Mouse (Mus musculus): Measurements from ENCODE around the gene Heg1. TPM values are rescaled to one million over a fixed set of nuclear protein-coding genes. Genes with fewer than 3 reads are reported as not detected.

Heg1 gene
- total RNA-seq, 2 experiments from 2014 or later = 81.5 to 84.5 TPM

GRCm38 (mm10) chr16:33704289-33704688 lies 20.1 kb downstream of the Heg1 start:
- DNase-seq (ENCODE audit: low spot score in 2 of 2) = no peak

DNA sequence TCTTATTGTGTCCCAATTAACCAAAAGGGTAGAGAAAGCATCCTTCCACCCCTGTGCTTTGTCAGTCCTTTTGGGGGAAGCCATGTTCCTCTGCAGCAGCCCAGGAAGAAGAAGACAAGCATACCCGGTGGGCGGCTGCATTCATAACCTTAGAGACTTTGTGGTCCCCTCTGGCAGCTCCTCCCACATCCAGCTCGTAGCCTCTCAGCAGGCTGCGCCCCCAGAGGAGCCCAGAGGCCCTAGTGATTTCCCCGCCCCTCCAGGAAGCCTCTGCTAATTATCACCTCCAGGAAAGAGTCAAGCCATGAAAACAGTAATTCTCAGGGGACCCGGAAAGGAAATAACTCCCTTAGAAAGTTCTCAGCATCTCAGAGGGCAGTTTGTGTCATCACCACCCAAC lies 21.1 kb downstream of the Heg1 start:
- DNase-seq (ENCODE audit: low spot score in 2 of 2) = no peak

GRCm38 (mm10) chr16:33706111-33706890 lies 22.1 kb downstream of the Heg1 start:
- DNase-seq (ENCODE audit: low spot score in 2 of 2) = no peak

DNA sequence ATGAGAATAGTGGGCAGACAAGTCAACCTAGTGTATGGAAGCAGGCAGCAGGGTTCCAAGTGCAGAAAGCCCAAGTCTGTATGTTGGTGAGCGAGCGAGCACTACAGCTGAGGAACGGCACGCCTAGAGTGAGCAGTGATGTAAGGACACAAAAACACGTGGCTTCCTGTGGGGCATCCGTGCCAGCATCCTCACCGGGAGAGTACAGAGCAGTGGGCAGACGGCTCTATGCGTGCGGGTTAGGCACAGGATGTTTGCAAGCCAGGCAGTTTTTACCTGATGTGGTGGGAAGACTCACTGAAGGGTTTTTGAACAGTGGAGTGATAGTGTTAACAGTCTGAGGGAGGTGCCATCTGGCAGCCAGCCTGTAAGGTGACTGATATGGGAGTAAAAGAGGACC lies 23.9 kb downstream of the Heg1 start:
- no peak for DNase-seq (ENCODE audit: low spot score in 2 of 2)

DNA sequence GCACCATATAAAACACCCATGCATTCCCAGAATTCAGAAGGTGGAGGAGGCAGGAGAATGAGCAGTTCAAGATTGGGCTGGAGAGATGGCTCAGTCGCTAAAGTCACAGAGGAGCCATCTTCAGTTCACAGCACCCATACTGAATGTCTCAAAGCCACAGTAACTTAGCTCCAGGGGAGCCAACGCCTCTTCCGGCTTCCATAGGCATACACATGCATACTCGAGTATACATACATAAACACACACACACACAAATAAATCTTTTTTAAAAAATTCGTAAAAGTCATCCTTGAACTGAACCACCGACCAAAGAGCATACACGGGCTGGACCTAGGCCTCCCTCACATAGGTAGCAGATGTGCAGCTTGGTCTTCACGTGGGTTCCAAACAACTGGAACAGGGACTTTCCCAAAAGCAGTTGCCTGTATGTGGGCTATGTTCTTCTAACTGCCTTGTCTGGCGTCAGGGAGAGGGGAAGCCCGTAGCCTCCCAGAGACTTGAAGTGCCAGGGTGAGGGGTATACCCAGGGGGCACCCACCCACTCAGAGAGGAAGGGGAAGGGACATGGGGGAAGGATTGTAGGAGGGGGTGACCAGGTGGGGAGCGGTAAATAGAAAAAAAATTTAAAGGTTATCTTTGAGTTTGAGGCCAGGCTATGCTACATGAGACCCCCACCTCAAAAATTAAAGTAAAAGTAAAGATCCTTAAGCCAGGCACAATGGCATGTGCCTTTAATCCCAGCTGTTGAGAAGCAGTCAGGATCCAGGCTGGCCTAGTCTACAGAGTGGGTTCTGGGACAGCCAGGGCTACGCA lies 24.6 kb downstream of the Heg1 start:
- no peak for DNase-seq (ENCODE audit: low spot score in 2 of 2)

- peak; percentile 27 to 42 for DNase-seq (ENCODE audit: low spot score in 2 of 2)
Measured at GRCm38 (mm10) chr16:33714271-33714670, 30.1 kb downstream of the Heg1 start.

DNA sequence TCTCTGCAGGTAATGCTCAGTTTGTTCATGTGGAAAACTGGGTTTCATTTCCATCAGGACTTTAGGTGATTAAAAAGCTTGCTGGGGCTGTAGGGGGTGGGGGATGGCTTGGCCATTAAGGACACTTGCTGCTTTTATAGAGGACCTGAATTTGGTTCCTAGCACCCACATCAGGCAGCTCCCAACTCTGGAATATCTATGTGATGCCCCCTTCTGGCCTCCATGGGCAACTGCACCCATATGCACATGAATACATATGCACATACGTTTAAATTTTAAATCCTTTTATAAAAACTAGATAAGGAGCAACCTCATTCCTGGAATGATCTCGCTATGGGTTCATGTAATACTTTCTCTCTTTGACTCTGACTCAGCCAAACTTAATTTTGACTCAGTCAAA lies 39.1 kb downstream of the Heg1 start:
- DNase-seq (ENCODE audit: low spot score in 2 of 2) = no peak

- no peak for DNase-seq (ENCODE audit: low spot score in 2 of 2)
Measured at GRCm38 (mm10) chr16:33723983-33724382, 39.8 kb downstream of the Heg1 start.

- no peak for DNase-seq (ENCODE audit: low spot score in 2 of 2)
Measured at GRCm38 (mm10) chr16:33726261-33726660, 42.1 kb downstream of the Heg1 start.

DNA sequence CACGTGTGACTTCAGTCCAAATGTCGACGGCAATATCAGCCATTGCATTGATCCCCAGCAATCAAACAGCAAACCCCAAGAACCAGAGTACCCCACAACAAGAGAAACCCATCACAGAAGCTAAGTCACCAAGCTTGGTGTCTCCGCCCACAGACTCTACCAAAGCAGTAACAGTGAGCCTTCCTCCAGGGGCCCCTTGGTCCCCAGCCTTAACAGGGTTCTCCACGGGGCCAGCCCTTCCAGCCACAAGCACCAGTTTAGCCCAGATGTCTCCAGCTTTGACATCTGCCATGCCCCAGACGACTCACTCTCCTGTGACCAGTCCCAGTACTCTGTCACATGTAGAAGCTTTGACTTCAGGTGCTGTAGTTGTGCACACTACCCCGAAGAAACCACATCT lies 42.7 kb downstream of the Heg1 start:
- no peak for DNase-seq (ENCODE audit: low spot score in 2 of 2)

DNA sequence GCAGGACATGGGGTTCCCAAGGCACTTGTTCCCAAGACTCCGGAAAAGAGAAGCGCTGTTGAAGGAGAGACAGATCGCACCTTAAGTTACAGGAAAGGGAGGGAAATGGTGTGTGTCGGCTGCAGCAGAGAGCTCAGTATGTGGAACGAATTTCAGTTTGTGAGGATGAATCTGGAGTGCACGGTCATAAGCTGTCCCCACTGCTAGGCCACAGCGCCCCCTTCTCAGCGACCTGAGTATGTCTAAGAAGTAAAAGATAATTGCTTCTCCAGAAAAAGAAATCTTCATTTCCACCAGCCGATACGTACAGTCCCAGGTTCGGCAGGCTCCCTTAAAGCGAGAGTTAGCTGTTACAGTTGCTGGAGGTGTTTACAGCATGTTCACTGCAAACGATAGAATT lies 44.3 kb downstream of the Heg1 start:
- DNase-seq (ENCODE audit: low spot score in 2 of 2) = no peak

DNA sequence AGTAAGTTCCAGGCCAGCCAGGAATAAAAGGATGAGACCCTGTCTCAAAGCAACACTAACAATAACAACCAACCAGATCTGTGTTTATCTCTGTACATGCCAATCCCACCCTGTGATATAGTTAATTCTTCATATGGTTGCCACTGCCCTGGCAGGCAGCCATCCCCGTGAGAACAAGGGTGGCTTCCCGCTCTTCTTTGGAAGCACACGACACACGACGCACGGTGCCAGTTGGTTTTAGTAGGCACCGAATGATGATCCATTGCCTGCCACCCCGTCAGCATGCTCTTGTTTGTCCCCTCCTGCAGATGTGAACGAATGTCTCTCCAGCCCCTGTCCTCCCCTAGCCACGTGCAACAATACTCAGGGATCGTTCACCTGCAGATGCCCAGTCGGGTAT lies 47.1 kb downstream of the Heg1 start:
- DNase-seq (ENCODE audit: low spot score in 2 of 2) = no peak

DNA sequence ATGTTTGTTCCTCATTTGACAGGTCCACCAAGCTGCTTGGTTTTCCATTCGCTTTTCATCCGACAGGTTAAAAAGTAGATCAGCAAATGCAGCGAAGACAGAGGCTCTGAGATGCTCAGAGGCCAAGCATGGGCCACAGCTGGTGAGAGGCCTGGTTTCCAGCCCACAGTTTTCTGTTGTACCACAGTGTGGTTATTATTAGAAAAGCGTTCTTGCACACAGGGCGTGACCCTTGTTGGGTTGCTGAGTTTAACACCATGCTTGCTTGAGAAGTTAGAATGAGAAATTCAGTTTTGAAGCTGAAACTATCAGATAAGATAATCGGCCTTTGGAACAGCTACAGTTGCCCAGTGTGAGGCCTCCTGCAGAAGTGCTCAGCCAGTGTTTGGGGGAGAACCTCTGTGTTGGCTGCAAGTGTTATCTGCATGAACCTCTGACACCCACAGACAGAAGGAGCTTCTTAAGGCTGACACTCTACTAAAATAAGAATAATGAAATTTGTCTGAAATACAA lies 48.1 kb downstream of the Heg1 start:
- no peak for DNase-seq (ENCODE audit: low spot score in 2 of 2)

DNA sequence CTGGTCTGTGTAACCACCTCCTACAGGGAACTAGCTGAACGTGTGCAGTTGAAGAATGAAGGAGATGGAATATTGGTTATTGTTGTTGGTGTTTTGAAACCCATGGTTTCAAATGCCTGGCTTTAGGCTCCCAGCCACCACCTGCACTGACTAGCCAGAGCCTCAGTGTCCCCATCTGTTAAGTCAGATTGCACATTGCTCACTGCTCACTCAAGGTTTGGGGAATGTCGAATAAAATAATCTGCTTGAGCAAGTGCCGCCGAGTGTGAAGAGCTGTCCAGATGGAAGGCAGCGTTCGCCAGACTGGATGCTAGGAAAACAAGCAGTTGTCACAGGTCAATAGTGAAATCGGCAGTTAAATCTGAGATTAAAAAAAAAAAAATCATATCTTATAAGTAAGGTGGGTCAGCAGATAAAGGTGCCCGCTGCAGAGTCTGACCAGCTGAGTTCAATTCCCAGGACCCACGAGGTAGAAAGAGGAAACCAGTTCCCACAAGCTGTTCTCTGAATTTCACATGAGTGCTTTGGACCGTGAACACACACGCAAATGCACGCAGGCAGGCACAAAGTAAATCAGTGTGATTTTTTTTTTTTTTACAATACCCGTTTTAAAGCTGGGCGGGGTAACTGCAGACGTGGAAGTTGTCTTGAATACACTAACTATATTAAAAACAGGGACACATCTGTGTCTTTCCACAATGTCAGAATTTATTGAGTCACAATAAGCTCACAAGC lies 48.8 kb downstream of the Heg1 start:
- no peak for DNase-seq (ENCODE audit: low spot score in 2 of 2)

GRCm38 (mm10) chr16:33733864-33734263 lies 49.7 kb downstream of the Heg1 start:
- no peak for DNase-seq (ENCODE audit: low spot score in 2 of 2)

DNA sequence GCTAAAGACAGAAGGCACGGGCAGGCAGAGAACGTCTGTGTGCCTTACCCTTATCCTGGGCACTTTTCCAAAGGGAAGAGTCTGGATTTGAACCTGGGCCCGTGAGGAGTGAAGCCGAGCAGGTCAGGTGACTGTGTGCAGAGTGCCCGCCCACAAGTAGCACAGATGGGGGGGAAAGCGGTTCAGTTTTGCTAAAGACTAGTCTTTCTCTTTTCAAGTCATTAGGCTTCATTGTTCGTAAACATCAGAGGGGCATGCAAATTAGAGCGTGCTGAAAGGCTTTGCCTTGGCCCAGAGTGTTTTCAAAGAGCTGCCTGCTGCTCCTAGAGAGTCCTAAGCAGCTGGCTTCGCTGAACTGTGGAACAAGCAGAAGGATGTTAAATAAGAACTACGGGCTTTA lies 50.4 kb downstream of the Heg1 start:
- no peak for DNase-seq (ENCODE audit: low spot score in 2 of 2)

- no peak for DNase-seq (ENCODE audit: low spot score in 2 of 2)
Measured at GRCm38 (mm10) chr16:33735238-33735637, 51.1 kb downstream of the Heg1 start.

DNA sequence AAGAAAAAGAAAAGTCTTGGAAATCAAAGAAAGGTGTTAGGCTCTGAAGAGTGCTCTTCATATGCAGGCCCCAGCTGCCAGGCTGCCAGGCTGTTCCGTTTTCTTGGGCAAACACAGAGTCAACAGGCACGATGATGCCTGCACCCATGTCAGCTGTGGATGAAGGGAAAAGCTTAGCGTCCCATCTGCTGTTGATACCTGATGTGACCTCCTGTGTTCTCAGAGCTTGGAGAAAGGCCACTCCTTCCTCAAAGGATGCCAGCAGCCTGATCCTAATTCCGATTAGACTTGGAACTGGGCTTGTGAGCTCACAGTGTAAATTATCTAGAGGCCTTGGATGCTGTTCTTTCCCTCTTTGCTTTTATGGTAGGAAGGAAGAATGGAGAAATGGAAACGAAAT lies 51.6 kb downstream of the Heg1 start:
- no peak for DNase-seq (ENCODE audit: low spot score in 2 of 2)

- no peak for DNase-seq (ENCODE audit: low spot score in 2 of 2)
Measured at GRCm38 (mm10) chr16:33736746-33737145, 52.6 kb downstream of the Heg1 start.

- no peak for DNase-seq (ENCODE audit: low spot score in 2 of 2)
Measured at GRCm38 (mm10) chr16:33738949-33739719, 55.0 kb downstream of the Heg1 start.

GRCm38 (mm10) chr16:33739802-33740201 lies 55.6 kb downstream of the Heg1 start:
- no peak for DNase-seq (ENCODE audit: low spot score in 2 of 2)

Data from adrenal gland, postnatal 4 days (tissue).